Mouse (Mus musculus): ENCODE measurements around the gene Ppp2r5d. TPM values are rescaled to one million over a fixed set of nuclear protein-coding genes. Genes with fewer than 3 reads are reported as not detected.

The Ppp2r5d gene
- polyA plus RNA-seq, 1 experiment from 2014 or later, result 93.2 TPM

DNA sequence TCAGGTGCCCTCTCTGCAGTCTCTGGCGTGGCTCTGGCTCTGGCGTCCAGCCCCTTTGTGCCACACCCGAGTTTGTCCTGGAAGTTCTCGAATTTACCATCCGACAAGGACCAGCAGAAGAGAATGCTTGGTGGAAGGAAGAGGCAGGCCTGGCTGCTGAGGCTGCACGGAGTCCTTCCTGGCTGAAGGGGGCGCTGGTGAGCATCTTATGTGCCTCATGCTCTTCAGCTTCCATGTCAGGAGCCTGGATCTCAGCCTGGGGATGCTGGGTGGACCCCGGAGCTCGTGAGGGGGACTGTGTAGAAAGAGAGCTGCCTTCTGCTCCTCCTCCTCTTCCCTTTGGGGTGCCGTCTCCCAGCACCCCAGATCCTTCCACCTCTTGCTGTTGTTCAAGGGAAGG lies 31.2 kb upstream of the Ppp2r5d start:
- ATAC-seq (ENCODE audit: insufficient number of reproducible peaks, low FRiP score, low TSS enrichment, low read depth), result no peak
- Histone ChIP-seq H3K27me3 (no peaks in the 10 kb centered on the region), H3K27ac (replicated peaks) (no peak overlapping the region), H3K9me3 (replicated peaks) (no peaks in the 10 kb centered on the region), H3K4me1 (no peaks in the 10 kb centered on the region), H3K36me3 (peaks cover 22% of the 10 kb centered on the region), H3K9ac (no peak overlapping the region), H3K4me3 (replicated peaks) (no peak overlapping the region), H3K4me2 (replicated peaks) (no peak overlapping the region)
- WGBS, result 58% methylated on average over 9 of the region's 10 CpGs

- Histone ChIP-seq H3K27ac (replicated peaks) (no peak overlapping the region), H3K9me3 (replicated peaks) (no peaks in the 10 kb centered on the region), H3K9ac (no peak overlapping the region), H3K36me3 (peaks cover 22% of the 10 kb centered on the region), H3K4me3 (replicated peaks) (no peak overlapping the region), H3K4me2 (replicated peaks) (no peak overlapping the region), H3K4me1 (no peaks in the 10 kb centered on the region), H3K27me3 (no peaks in the 10 kb centered on the region)
- 81% methylated on average over 7 of the region's 7 CpGs for WGBS
- no peak for ATAC-seq (ENCODE audit: insufficient number of reproducible peaks, low FRiP score, low TSS enrichment, low read depth)
Observed at GRCm38 (mm10) chr17:46735287-46735686, 30.4 kb upstream of the Ppp2r5d start.

- Histone ChIP-seq H3K27ac (replicated peaks) (no peak overlapping the region), H3K36me3 (peaks cover 22% of the 10 kb centered on the region), H3K27me3 (peaks cover 1% of the 10 kb centered on the region; the same call in 1 of the 2 replicates), H3K4me2 (replicated peaks) (no peak overlapping the region), H3K4me3 (replicated peaks) (no peak overlapping the region), H3K4me1 (peaks cover 1% of the 10 kb centered on the region), H3K9ac (no peak overlapping the region), H3K9me3 (replicated peaks) (no peaks in the 10 kb centered on the region)
- 90% methylated on average over 3 of the region's 3 CpGs for WGBS
- no peak for ATAC-seq (ENCODE audit: insufficient number of reproducible peaks, low FRiP score, low TSS enrichment, low read depth)
Observed at GRCm38 (mm10) chr17:46734055-46734454, 29.1 kb upstream of the Ppp2r5d start.

DNA sequence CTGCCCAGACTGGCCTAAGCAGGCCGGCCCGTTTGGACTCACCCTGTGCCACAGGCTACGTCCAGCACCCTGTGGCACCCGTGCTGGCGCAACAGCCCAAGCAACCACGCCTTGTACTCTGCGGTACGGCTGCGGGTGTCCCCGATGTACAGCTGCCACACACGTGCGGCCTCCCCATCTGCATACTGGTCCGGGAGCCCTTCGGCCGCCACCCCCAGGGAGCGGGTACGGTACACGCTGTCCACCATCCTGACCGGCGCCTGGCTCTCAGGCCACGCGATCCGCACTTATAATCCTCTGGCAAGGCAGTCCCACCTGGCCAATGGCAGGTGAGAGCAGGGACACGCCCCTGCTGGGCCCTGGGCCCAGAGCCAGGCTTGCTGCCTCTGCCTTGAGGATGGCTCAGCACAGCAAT lies 24.0 kb upstream of the Ppp2r5d start, which contains the start of gene Gnmt:
Gene Gnmt, minus strand, starts transcription at position 265 of the 415 bp plus-strand sequence.
- Histone ChIP-seq H3K27me3 (peaks cover 6% of the 10 kb centered on the region; the same call in 1 of the 2 replicates), H3K4me3 (replicated peaks) (peak within 1 kb of the TSS; percentile 28), H3K9ac (no peak within 1 kb of the TSS), H3K36me3 (peaks cover 25% of the 10 kb centered on the region), H3K4me1 (peaks cover 9% of the 10 kb centered on the region), H3K9me3 (replicated peaks) (no peaks in the 10 kb centered on the region), H3K27ac (replicated peaks) (no peak within 1 kb of the TSS), H3K4me2 (replicated peaks) (peak within 1 kb of the TSS; percentile 47)
- 12% methylated on average over 24 of the region's 24 CpGs for WGBS
- ATAC-seq (ENCODE audit: insufficient number of reproducible peaks, low FRiP score, low TSS enrichment, low read depth), result peak; percentile 15; the same call in 1 of the 2 replicates

- H3K27ac ChIP-seq (replicated peaks), result no peak overlapping the region
- peaks cover 6% of the 10 kb centered on the region; the same call in 1 of the 2 replicates for H3K27me3 ChIP-seq
- no peak for ATAC-seq (ENCODE audit: insufficient number of reproducible peaks, low FRiP score, low TSS enrichment, low read depth)
- no peak overlapping the region for H3K9ac ChIP-seq
- H3K4me2 ChIP-seq (replicated peaks), result peak overlapping the region; percentile 47
- H3K4me1 ChIP-seq, result peaks cover 9% of the 10 kb centered on the region
- 44% methylated on average over 11 of the region's 11 CpGs for WGBS
- H3K4me3 ChIP-seq (replicated peaks), result peak overlapping the region; percentile 28
- no peaks in the 10 kb centered on the region for H3K9me3 ChIP-seq (replicated peaks)
- peaks cover 30% of the 10 kb centered on the region for H3K36me3 ChIP-seq
Observed at GRCm38 (mm10) chr17:46728496-46728895, 23.6 kb upstream of the Ppp2r5d start.

- peaks cover 9% of the 10 kb centered on the region for H3K4me1 ChIP-seq
- peaks cover 6% of the 10 kb centered on the region; the same call in 1 of the 2 replicates for H3K27me3 ChIP-seq
- ATAC-seq (ENCODE audit: insufficient number of reproducible peaks, low FRiP score, low TSS enrichment, low read depth), result no peak
- 26% methylated on average over 6 of the region's 6 CpGs for WGBS
- no peak overlapping the region for H3K4me3 ChIP-seq (replicated peaks)
- H3K36me3 ChIP-seq, result peaks cover 34% of the 10 kb centered on the region
- H3K9me3 ChIP-seq (replicated peaks), result no peaks in the 10 kb centered on the region
- no peak overlapping the region for H3K27ac ChIP-seq (replicated peaks)
- H3K4me2 ChIP-seq (replicated peaks), result no peak overlapping the region
- no peak overlapping the region for H3K9ac ChIP-seq
Observed at GRCm38 (mm10) chr17:46728021-46728420, 23.1 kb upstream of the Ppp2r5d start.

DNA sequence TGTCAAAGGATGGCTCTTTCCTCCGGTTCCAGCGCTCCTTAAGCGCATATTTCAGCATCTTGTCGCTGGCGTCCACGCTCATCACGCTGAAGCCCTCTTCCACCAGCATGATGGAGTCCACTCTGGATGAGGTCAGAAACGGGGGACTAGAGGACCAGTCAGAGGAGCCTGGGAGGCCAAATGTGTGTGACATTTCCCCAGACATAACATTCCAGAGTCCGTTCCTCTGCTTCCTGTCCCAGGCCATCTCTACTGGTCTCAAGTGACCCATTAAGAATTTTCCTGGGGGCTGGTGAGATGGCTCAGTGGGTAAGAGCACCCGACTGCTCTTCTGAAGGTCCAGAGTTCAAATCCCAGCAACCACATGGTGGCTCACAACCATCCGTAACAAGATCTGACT lies 22.4 kb upstream of the Ppp2r5d start:
- Histone ChIP-seq H3K4me2 (replicated peaks) (no peak overlapping the region), H3K27me3 (peaks cover 6% of the 10 kb centered on the region; the same call in 1 of the 2 replicates), H3K9me3 (replicated peaks) (no peaks in the 10 kb centered on the region), H3K9ac (no peak overlapping the region), H3K36me3 (peaks cover 39% of the 10 kb centered on the region), H3K4me3 (replicated peaks) (no peak overlapping the region), H3K27ac (replicated peaks) (no peak overlapping the region), H3K4me1 (peaks cover 9% of the 10 kb centered on the region)
- ATAC-seq (ENCODE audit: insufficient number of reproducible peaks, low FRiP score, low TSS enrichment, low read depth), result no peak
- WGBS, result 85% methylated on average over 11 of the region's 11 CpGs

- 92% methylated on average over 26 of the region's 26 CpGs for WGBS
- Histone ChIP-seq H3K27me3 (peaks cover 6% of the 10 kb centered on the region; the same call in 1 of the 2 replicates), H3K4me1 (peaks cover 9% of the 10 kb centered on the region), H3K4me3 (replicated peaks) (no peak overlapping the region), H3K9me3 (replicated peaks) (no peaks in the 10 kb centered on the region), H3K27ac (replicated peaks) (no peak overlapping the region), H3K36me3 (peaks cover 52% of the 10 kb centered on the region), H3K9ac (no peak overlapping the region), H3K4me2 (replicated peaks) (no peak overlapping the region)
- no peak for ATAC-seq (ENCODE audit: insufficient number of reproducible peaks, low FRiP score, low TSS enrichment, low read depth)
Observed at GRCm38 (mm10) chr17:46725731-46726645, 21.1 kb upstream of the Ppp2r5d start.

DNA sequence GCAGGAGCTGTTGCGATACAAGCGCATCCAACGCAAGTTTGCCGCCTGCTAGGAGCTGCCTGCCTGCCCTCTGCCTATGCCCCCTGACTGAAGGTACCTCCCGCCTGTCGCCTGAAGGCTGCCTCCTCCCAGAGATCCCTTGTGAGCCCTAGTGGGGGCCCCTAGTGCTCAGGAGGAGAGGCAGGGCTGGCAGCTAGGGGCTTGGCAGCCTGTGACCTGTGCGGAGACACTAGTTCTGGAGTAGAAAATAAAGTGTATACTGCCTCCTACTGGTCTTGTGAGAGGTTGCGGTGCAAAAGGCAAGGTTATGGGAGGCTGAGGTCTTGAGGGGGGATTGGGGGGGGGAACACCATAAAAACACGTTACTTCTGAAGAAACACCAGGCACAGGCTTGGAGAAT lies 20.4 kb upstream of the Ppp2r5d start:
- ATAC-seq (ENCODE audit: insufficient number of reproducible peaks, low FRiP score, low TSS enrichment, low read depth), result no peak
- H3K4me1 ChIP-seq, result peaks cover 9% of the 10 kb centered on the region
- H3K27ac ChIP-seq (replicated peaks), result no peak overlapping the region
- 45% methylated on average over 9 of the region's 9 CpGs for WGBS
- H3K4me3 ChIP-seq (replicated peaks), result no peak overlapping the region
- no peaks in the 10 kb centered on the region for H3K9me3 ChIP-seq (replicated peaks)
- no peak overlapping the region for H3K9ac ChIP-seq
- H3K4me2 ChIP-seq (replicated peaks), result no peak overlapping the region
- peaks cover 59% of the 10 kb centered on the region for H3K36me3 ChIP-seq
- H3K27me3 ChIP-seq, result peaks cover 6% of the 10 kb centered on the region; the same call in 1 of the 2 replicates

GRCm38 (mm10) chr17:46724477-46725084 lies 19.7 kb upstream of the Ppp2r5d start:
- 79% methylated on average over 20 of the region's 20 CpGs for WGBS
- no peak overlapping the region for H3K4me3 ChIP-seq (replicated peaks)
- H3K9me3 ChIP-seq (replicated peaks), result no peaks in the 10 kb centered on the region
- H3K4me2 ChIP-seq (replicated peaks), result no peak overlapping the region
- peaks cover 9% of the 10 kb centered on the region for H3K4me1 ChIP-seq
- no peak overlapping the region for H3K27ac ChIP-seq (replicated peaks)
- ATAC-seq (ENCODE audit: insufficient number of reproducible peaks, low FRiP score, low TSS enrichment, low read depth), result no peak
- H3K9ac ChIP-seq, result no peak overlapping the region
- peaks cover 63% of the 10 kb centered on the region for H3K36me3 ChIP-seq
- peaks cover 6% of the 10 kb centered on the region; the same call in 1 of the 2 replicates for H3K27me3 ChIP-seq

DNA sequence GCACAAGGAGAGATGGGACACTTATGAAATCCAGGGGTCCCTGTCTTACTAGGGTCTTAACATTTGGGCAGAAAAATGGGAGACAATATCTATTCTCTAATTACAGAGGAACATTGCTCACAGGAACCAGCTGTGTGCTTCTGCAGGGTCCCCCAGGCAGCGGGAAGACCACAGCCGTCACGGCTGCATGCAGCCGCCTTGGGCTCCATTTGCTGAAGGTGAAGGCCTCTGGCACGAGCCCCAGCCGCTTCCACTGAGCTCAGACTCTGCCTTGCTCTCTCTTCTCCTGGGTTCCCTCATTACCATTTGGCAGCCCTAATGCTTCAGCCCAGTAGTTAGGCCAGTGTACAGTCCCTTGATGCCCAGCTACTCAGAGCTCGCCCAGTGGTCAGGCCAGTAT lies 16.2 kb upstream of the Ppp2r5d start:
- no peak overlapping the region for H3K4me3 ChIP-seq (replicated peaks)
- no peak for ATAC-seq (ENCODE audit: insufficient number of reproducible peaks, low FRiP score, low TSS enrichment, low read depth)
- H3K4me1 ChIP-seq, result no peaks in the 10 kb centered on the region
- no peaks in the 10 kb centered on the region for H3K27me3 ChIP-seq
- H3K9me3 ChIP-seq (replicated peaks), result no peaks in the 10 kb centered on the region
- 87% methylated on average over 7 of the region's 7 CpGs for WGBS
- peaks cover 69% of the 10 kb centered on the region for H3K36me3 ChIP-seq
- H3K9ac ChIP-seq, result no peak overlapping the region
- H3K27ac ChIP-seq (replicated peaks), result no peak overlapping the region
- no peak overlapping the region for H3K4me2 ChIP-seq (replicated peaks)
